Mouse (Mus musculus) gastrocnemius, adult 18-20 months (tissue): ENCODE measurements around the gene Gm3286. TPM values are rescaled to one million over a fixed set of nuclear protein-coding genes. Genes with fewer than 3 reads are reported as not detected.
"Not testable (repeated sequence)": the region's sequence is repeated elsewhere in the genome, so short reads cannot be mapped to it uniquely, and the experiment has no call there.

Experiments used
- DNase-seq: peaks from one replicate; pipeline ENCODE4 v3.0.0; 2021; ENCODE audit warnings: low spot score
- long read RNA-seq, 2 experiments: library from polyadenylated mRNA; stranded (forward); transcript quantifications; one replicate each; pipeline ENCODE4 v2.0.0; 2021
- total RNA-seq, 2 experiments: library from RNA; stranded (reverse); gene quantifications; 2 replicates each; pipeline ENCODE4 v1.2.3; 2021

Gm3286 gene
- total RNA-seq: not detected
- long read RNA-seq, experiment 1: 0 reads
- long read RNA-seq, experiment 2: 0 reads

DNA sequence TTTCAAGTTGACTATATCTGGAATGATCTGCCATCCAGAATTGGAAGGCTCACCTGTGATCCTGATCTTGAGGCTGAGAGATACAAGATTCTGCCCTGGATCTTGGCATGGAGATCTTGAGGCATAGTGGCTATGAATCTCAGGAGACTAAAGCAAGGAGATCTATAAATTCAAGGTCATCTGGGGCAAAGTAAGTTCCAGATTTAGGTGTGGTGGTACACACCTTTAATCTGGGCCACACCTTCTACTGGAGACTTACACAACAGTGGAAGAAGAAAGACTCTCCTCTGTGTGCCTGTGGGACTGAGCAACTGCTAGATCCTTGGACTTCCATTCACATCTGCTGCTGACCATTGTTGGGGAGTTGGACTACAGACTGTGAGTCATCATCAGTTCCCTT is at the start of gene Gm3286:
Gm3286 (plus strand) TSS at position 301 of the 400 bp plus-strand sequence.
- not testable (repeated sequence) for DNase-seq

Other genes with a start within 250 kb of the Gm3286 start
- not detected for gene Gm10424, start 238.0 kb upstream of the Gm3286 start, total RNA-seq
- gene Gm3259, start 204.8 kb upstream of the Gm3286 start, total RNA-seq: not detected
- not detected for gene D5Ertd577e, start 54.0 kb upstream of the Gm3286 start, total RNA-seq
- not detected for gene Gm7971, start 84.1 kb downstream of the Gm3286 start, total RNA-seq
- gene Gm7978, start 225.4 kb downstream of the Gm3286 start, total RNA-seq: not detected
- not detected for gene Gm7982, start 231.3 kb downstream of the Gm3286 start, total RNA-seq